Mouse (Mus musculus) lung, adult 2 months (tissue): ENCODE data around the gene Col16a1.

Experiments used
- CTCF ChIP-seq: fragments of 200-500 bp; IDR thresholded peaks from 2 replicates; pipeline ENCODE4 v1.5.1; 2011; ENCODE audit warnings: mild to moderate bottlenecking, low read length, control low read depth; ENCODE audit not compliant: insufficient read depth
- POLR2A ChIP-seq: fragments of 200-500 bp; IDR thresholded peaks from 2 replicates; pipeline ENCODE4 v1.6.1; 2011; ENCODE audit warnings: low read depth, mild to moderate bottlenecking, control low read depth, low read length, borderline replicate concordance; ENCODE audit errors: extremely low read depth

- TF ChIP-seq CTCF (no peak), POLR2A (no peak)
Observed at GRCm38 (mm10) chr4:130031146-130031545, 16.5 kb upstream of the Col16a1 start.
